Comparison of ENCODE assay signal across 33 mouse cellular contexts in the genomic region with DNA sequence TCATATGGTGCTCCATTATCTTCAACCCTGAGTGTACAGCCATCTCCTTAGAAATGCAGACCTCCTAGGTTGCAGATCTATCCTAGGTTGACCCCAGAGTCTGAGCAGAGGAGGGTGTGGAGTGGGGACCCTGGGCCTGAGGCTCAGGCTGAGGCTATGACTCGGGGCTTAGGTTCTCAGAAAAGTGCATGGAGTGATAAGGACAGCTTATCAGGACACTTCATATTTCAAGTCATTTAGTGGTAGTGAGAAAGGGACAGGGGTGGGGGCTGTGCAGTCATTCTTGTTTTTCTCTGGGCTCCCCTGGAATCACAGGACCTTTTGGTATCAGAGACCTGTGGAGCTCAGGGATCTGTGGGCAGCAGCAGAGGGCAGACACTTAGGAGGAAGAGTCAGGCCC. TPM values are rescaled to one million over a fixed set of nuclear protein-coding genes. Genes with fewer than 3 reads are reported as not detected.
DNase-seq lines count a peak whose midpoint lies in the region; ATAC-seq and TF ChIP-seq lines count a peak whose summit lies in the region.
"Had no signal": no experiment of that assay in that cellular context is flagged by ENCODE, and none has a peak within 500 bp of the region (broad histone marks: within the 10 kb centered on the region; RNA-seq: fewer than 3 reads in every experiment).

No protein-coding gene starts in this region.

- no peak overlapping the region for H3K4me3 ChIP-seq in stomach, embryonic 15.5 days (replicated peaks)
- H3K4me3 ChIP-seq in stomach, postnatal 0 days (ENCODE audit: low read depth, low read length), result no peak overlapping the region
- no peak overlapping the region for H3K4me3 ChIP-seq in liver, embryonic 15.5 days (replicated peaks)
- no peak overlapping the region for H3K4me3 ChIP-seq in hindbrain, embryonic 13.5 days
- H3K4me3 ChIP-seq: embryonic facial prominence, embryonic 15.5 days; forebrain, embryonic 12.5 days; hindbrain, embryonic 12.5 days; limb, embryonic 10.5 days; limb, embryonic 15.5 days; lung, embryonic 15.5 days had no signal

- no peak overlapping the region for H3K27ac ChIP-seq in stomach, embryonic 15.5 days
- no peak overlapping the region for H3K27ac ChIP-seq in stomach, postnatal 0 days (replicated peaks)
- no peak overlapping the region for H3K27ac ChIP-seq in liver, embryonic 15.5 days (replicated peaks)
- no peak overlapping the region for H3K27ac ChIP-seq in hindbrain, embryonic 13.5 days
- H3K27ac ChIP-seq: embryonic facial prominence, embryonic 15.5 days; forebrain, embryonic 12.5 days; hindbrain, embryonic 12.5 days; limb, embryonic 10.5 days; limb, embryonic 15.5 days; lung, embryonic 15.5 days had no signal

- TF ChIP-seq CTCF in stomach, postnatal 0 days (IDR thresholded peaks at IDR 0.05; ENCODE audit: low read depth), result no peak

- no peak for DNase-seq in stomach, postnatal 0 days (ENCODE audit: low spot score)
- no peak for DNase-seq in layer of hippocampus, adult 8-10 months (ENCODE audit: low spot score in 2 of 2)
- no peak for DNase-seq in gastrocnemius, adult 8-10 months (ENCODE audit: low spot score in 2 of 2)
- DNase-seq: adrenal gland, postnatal 10 days; B cell, adult 2 months; cerebellum, adult 11 months; cerebellum, adult 9-11 months; forebrain, postnatal 0 days; gastrocnemius, postnatal 10 days; heart, postnatal 36 days; kidney, adult 9 months; kidney, postnatal 10 days; midbrain, embryonic 14.5 days had no signal

- H3K27me3 ChIP-seq in stomach, embryonic 15.5 days (replicated peaks), result no peaks in the 10 kb centered on the region
- H3K27me3 ChIP-seq in stomach, postnatal 0 days (ENCODE audit: control insufficient read depth, insufficient read depth, low read length), result no peaks in the 10 kb centered on the region
- H3K27me3 ChIP-seq in liver, embryonic 15.5 days, result no peaks in the 10 kb centered on the region
- H3K27me3 ChIP-seq in hindbrain, embryonic 13.5 days, result no peaks in the 10 kb centered on the region
- H3K27me3 ChIP-seq: embryonic facial prominence, embryonic 15.5 days; forebrain, embryonic 12.5 days; hindbrain, embryonic 12.5 days; limb, embryonic 15.5 days; lung, embryonic 15.5 days; Patski had no signal

- no peak overlapping the region for H3K4me2 ChIP-seq in stomach, embryonic 15.5 days
- no peak overlapping the region for H3K4me2 ChIP-seq in stomach, postnatal 0 days (replicated peaks; ENCODE audit: low read depth)
- no peak overlapping the region for H3K4me2 ChIP-seq in liver, embryonic 15.5 days
- no peak overlapping the region for H3K4me2 ChIP-seq in hindbrain, embryonic 13.5 days
- H3K4me2 ChIP-seq: embryonic facial prominence, embryonic 15.5 days; forebrain, embryonic 12.5 days; heart, embryonic 11.5 days; hindbrain, embryonic 12.5 days; limb, embryonic 15.5 days; lung, embryonic 15.5 days had no signal

- no peaks in the 10 kb centered on the region for H3K36me3 ChIP-seq in stomach, embryonic 15.5 days
- H3K36me3 ChIP-seq in stomach, postnatal 0 days (ENCODE audit: control insufficient read depth, insufficient read depth, low read length), result no peaks in the 10 kb centered on the region
- no peaks in the 10 kb centered on the region for H3K36me3 ChIP-seq in liver, embryonic 15.5 days (replicated peaks)
- no peaks in the 10 kb centered on the region for H3K36me3 ChIP-seq in hindbrain, embryonic 13.5 days
- H3K36me3 ChIP-seq: embryonic facial prominence, embryonic 15.5 days; forebrain, embryonic 12.5 days; hindbrain, embryonic 12.5 days; limb, embryonic 10.5 days; limb, embryonic 15.5 days; lung, embryonic 15.5 days had no signal

- WGBS in stomach, embryonic 15.5 days, result 40% methylated on average over 1 of the region's 1 CpGs
- WGBS in stomach, postnatal 0 days, result 61% methylated on average over 1 of the region's 1 CpGs
- 8% methylated on average over 1 of the region's 1 CpGs for WGBS in liver, embryonic 15.5 days (ENCODE audit: insufficient replicate concordance)
- 95% methylated on average over 1 of the region's 1 CpGs for WGBS in hindbrain, embryonic 13.5 days

- H3K4me1 ChIP-seq in stomach, embryonic 15.5 days, result no peaks in the 10 kb centered on the region
- no peaks in the 10 kb centered on the region for H3K4me1 ChIP-seq in stomach, postnatal 0 days (replicated peaks; ENCODE audit: control insufficient read depth, insufficient read depth)
- H3K4me1 ChIP-seq in liver, embryonic 15.5 days (replicated peaks), result peaks cover 20% of the 10 kb centered on the region
- H3K4me1 ChIP-seq in hindbrain, embryonic 13.5 days (replicated peaks), result no peaks in the 10 kb centered on the region
- H3K4me1 ChIP-seq: embryonic facial prominence, embryonic 15.5 days; forebrain, embryonic 12.5 days; hindbrain, embryonic 12.5 days; limb, embryonic 10.5 days; limb, embryonic 15.5 days had no signal

- no peak overlapping the region for H3K9ac ChIP-seq in stomach, embryonic 15.5 days
- H3K9ac ChIP-seq in stomach, postnatal 0 days (ENCODE audit: low read length), result no peak overlapping the region
- no peak overlapping the region for H3K9ac ChIP-seq in liver, embryonic 15.5 days
- no peak overlapping the region for H3K9ac ChIP-seq in hindbrain, embryonic 13.5 days
- H3K9ac ChIP-seq: embryonic facial prominence, embryonic 15.5 days; forebrain, embryonic 12.5 days; forebrain, postnatal 0 days; hindbrain, embryonic 12.5 days; limb, embryonic 15.5 days; lung, embryonic 15.5 days had no signal

- 0 out of 2 replicates have a peak, but pooled peaks have one; percentile 10 for ATAC-seq in stomach, embryonic 15.5 days (ENCODE audit: insufficient read depth, low FRiP score, low read depth)
- ATAC-seq in stomach, postnatal 0 days (ENCODE audit: low FRiP score, low TSS enrichment), result no peak
- ATAC-seq in common myeloid progenitor, adult 5-6 weeks (replicated peaks; ENCODE audit: low read depth, poor library complexity, severe bottlenecking), result peak; percentile 19
- ATAC-seq in liver, embryonic 15.5 days (ENCODE audit: insufficient read depth), result peak; percentile 58
- ATAC-seq in hindbrain, embryonic 13.5 days (ENCODE audit: low FRiP score), result no peak
- ATAC-seq: forebrain, postnatal 0 days; intestine, postnatal 0 days; Patski had no signal

- no peak for TF ChIP-seq EP300 in stomach, postnatal 0 days (optimal IDR thresholded peaks at IDR 0.05)

- H3K9me3 ChIP-seq in stomach, embryonic 15.5 days, result no peaks in the 10 kb centered on the region
- no peaks in the 10 kb centered on the region for H3K9me3 ChIP-seq in stomach, postnatal 0 days (ENCODE audit: control insufficient read depth, low read length)
- H3K9me3 ChIP-seq in liver, embryonic 15.5 days (replicated peaks), result no peaks in the 10 kb centered on the region
- H3K9me3 ChIP-seq in hindbrain, embryonic 13.5 days, result no peaks in the 10 kb centered on the region
- H3K9me3 ChIP-seq: embryonic facial prominence, embryonic 15.5 days; forebrain, embryonic 12.5 days; hindbrain, embryonic 12.5 days; limb, embryonic 10.5 days; limb, embryonic 15.5 days; lung, embryonic 15.5 days had no signal

RNA-seq across cellular contexts. Expression of a gene that starts 2.0 kb away (rescaled TPM):
- 0.04 TPM in 2 replicates for polyA plus RNA-seq in stomach, embryonic 15.5 days (2015; fragmentation: Nextera tagmentation; extraction: Ambion mirVana)
- polyA plus RNA-seq in stomach, postnatal 0 days (2015; fragmentation: Nextera tagmentation; extraction: Ambion mirVana), result 0.04 TPM in 1 of 2 replicates, not detected in the other
- total RNA-seq in common myeloid progenitor, adult 5-6 weeks (2017), result not detected in 2 replicates
- 0.07 TPM in 2 replicates for polyA plus RNA-seq in liver, embryonic 15.5 days (2015; fragmentation: Nextera tagmentation; extraction: Ambion mirVana)
- 0.21 and 0.30 TPM in 2 replicates for polyA plus RNA-seq in hindbrain, embryonic 13.5 days (2015; fragmentation: Nextera tagmentation; extraction: Ambion mirVana)
- total RNA-seq in layer of hippocampus, adult 8-10 months (2022), result not detected
- total RNA-seq in gastrocnemius, adult 8-10 months (2022), result not detected
- total RNA-seq: adrenal gland, postnatal 10 days; forebrain, postnatal 0 days; gastrocnemius, postnatal 10 days; granulocyte monocyte progenitor cell, adult 5-6 weeks; heart, postnatal 36 days; layer of hippocampus, postnatal 14 days; left cerebral cortex, adult 8-10 months; monocyte, adult 5-6 weeks had no signal
- polyA plus RNA-seq: Patski; urinary bladder, adult 2 months had no signal

RNA-seq across cellular contexts. Expression of a gene that starts 4.6 kb away (rescaled TPM):
- 0.41 and 0.53 TPM in 2 replicates for polyA plus RNA-seq in stomach, embryonic 15.5 days (2015; fragmentation: Nextera tagmentation; extraction: Ambion mirVana)
- polyA plus RNA-seq in stomach, postnatal 0 days (2015; fragmentation: Nextera tagmentation; extraction: Ambion mirVana), result not detected in 2 replicates
- not detected in 2 replicates for total RNA-seq in common myeloid progenitor, adult 5-6 weeks (2017)
- polyA plus RNA-seq in liver, embryonic 15.5 days (2015; fragmentation: Nextera tagmentation; extraction: Ambion mirVana), result 0.23 and 0.46 TPM in 2 replicates
- 0.60 and 0.85 TPM in 2 replicates for polyA plus RNA-seq in hindbrain, embryonic 13.5 days (2015; fragmentation: Nextera tagmentation; extraction: Ambion mirVana)
- total RNA-seq in layer of hippocampus, adult 8-10 months (2022), result not detected
- not detected for total RNA-seq in gastrocnemius, adult 8-10 months (2022)
- total RNA-seq: adrenal gland, postnatal 10 days; forebrain, postnatal 0 days; gastrocnemius, postnatal 10 days; granulocyte monocyte progenitor cell, adult 5-6 weeks; heart, postnatal 36 days; layer of hippocampus, postnatal 14 days; left cerebral cortex, adult 8-10 months; monocyte, adult 5-6 weeks had no signal
- polyA plus RNA-seq: intestine, postnatal 0 days; Patski; urinary bladder, adult 2 months had no signal

RNA-seq across cellular contexts. Expression of a gene that starts 13.3 kb away (rescaled TPM):
- not detected in 2 replicates for polyA plus RNA-seq in stomach, embryonic 15.5 days (2015; fragmentation: Nextera tagmentation; extraction: Ambion mirVana)
- 0.04 TPM in 1 of 2 replicates, not detected in the other for polyA plus RNA-seq in stomach, postnatal 0 days (2015; fragmentation: Nextera tagmentation; extraction: Ambion mirVana)
- total RNA-seq in common myeloid progenitor, adult 5-6 weeks (2017), result not detected in 2 replicates
- not detected in 2 replicates for polyA plus RNA-seq in liver, embryonic 15.5 days (2015; fragmentation: Nextera tagmentation; extraction: Ambion mirVana)
- 0.14 and 0.19 TPM in 2 replicates for polyA plus RNA-seq in hindbrain, embryonic 13.5 days (2015; fragmentation: Nextera tagmentation; extraction: Ambion mirVana)
- not detected for total RNA-seq in layer of hippocampus, adult 8-10 months (2022)
- total RNA-seq in gastrocnemius, adult 8-10 months (2022), result not detected
- total RNA-seq: adrenal gland, postnatal 10 days; gastrocnemius, postnatal 10 days; granulocyte monocyte progenitor cell, adult 5-6 weeks; heart, postnatal 36 days; layer of hippocampus, postnatal 14 days; left cerebral cortex, adult 8-10 months; monocyte, adult 5-6 weeks had no signal
- polyA plus RNA-seq: embryonic facial prominence, embryonic 15.5 days; forebrain, embryonic 12.5 days; heart, embryonic 11.5 days; heart, embryonic 16.5 days; intestine, postnatal 0 days; lung, embryonic 15.5 days; Patski; urinary bladder, adult 2 months had no signal

RNA-seq across cellular contexts. Expression of a gene that starts 44.6 kb away (rescaled TPM):
- 133 and 138 TPM in 2 replicates for polyA plus RNA-seq in stomach, embryonic 15.5 days (2015; fragmentation: Nextera tagmentation; extraction: Ambion mirVana)
- 31.2 and 35.7 TPM in 2 replicates for polyA plus RNA-seq in stomach, postnatal 0 days (2015; fragmentation: Nextera tagmentation; extraction: Ambion mirVana)
- 809 and 867 TPM in 2 replicates for total RNA-seq in common myeloid progenitor, adult 5-6 weeks (2017)
- 171 and 180 TPM in 2 replicates for polyA plus RNA-seq in liver, embryonic 15.5 days (2015; fragmentation: Nextera tagmentation; extraction: Ambion mirVana)
- polyA plus RNA-seq in hindbrain, embryonic 13.5 days (2015; fragmentation: Nextera tagmentation; extraction: Ambion mirVana), result 58.6 and 59.2 TPM in 2 replicates
- total RNA-seq in layer of hippocampus, adult 8-10 months (2022), result 10 to 100 TPM; 10.7 to 12.0 (median 11.5) TPM
- 10 to 100 TPM; 16.9 to 19.9 (median 17.9) TPM for total RNA-seq in gastrocnemius, adult 8-10 months (2022)

RNA-seq across cellular contexts. Expression of a gene that starts 48.4 kb away (rescaled TPM):
- polyA plus RNA-seq in stomach, embryonic 15.5 days (2015; fragmentation: Nextera tagmentation; extraction: Ambion mirVana), result not detected in 2 replicates
- polyA plus RNA-seq in stomach, postnatal 0 days (2015; fragmentation: Nextera tagmentation; extraction: Ambion mirVana), result not detected in 2 replicates
- not detected in 2 replicates for total RNA-seq in common myeloid progenitor, adult 5-6 weeks (2017)
- not detected in 2 replicates for polyA plus RNA-seq in liver, embryonic 15.5 days (2015; fragmentation: Nextera tagmentation; extraction: Ambion mirVana)
- polyA plus RNA-seq in hindbrain, embryonic 13.5 days (2015; fragmentation: Nextera tagmentation; extraction: Ambion mirVana), result not detected in 2 replicates
- total RNA-seq in layer of hippocampus, adult 8-10 months (2022), result not detected
- total RNA-seq in gastrocnemius, adult 8-10 months (2022), result not detected
- total RNA-seq: adrenal gland, postnatal 10 days; forebrain, postnatal 0 days; gastrocnemius, postnatal 10 days; granulocyte monocyte progenitor cell, adult 5-6 weeks; heart, postnatal 36 days; layer of hippocampus, postnatal 14 days; left cerebral cortex, adult 8-10 months; monocyte, adult 5-6 weeks had no signal
- polyA plus RNA-seq: embryonic facial prominence, embryonic 15.5 days; forebrain, embryonic 12.5 days; forebrain, postnatal 0 days; heart, embryonic 11.5 days; heart, embryonic 16.5 days; hindbrain, embryonic 12.5 days; intestine, postnatal 0 days; limb, embryonic 10.5 days; limb, embryonic 15.5 days; lung, embryonic 15.5 days; midbrain, embryonic 14.5 days; neural tube, embryonic 14.5 days; Patski; urinary bladder, adult 2 months had no signal

Comparison
In these comparisons a context has a peak if more than half of its experiments do, and no peak if none do; other contexts are left out.
1. ATAC-seq: peak in stomach, embryonic 15.5 days (single experiment), common myeloid progenitor, adult 5-6 weeks (single experiment) and liver, embryonic 15.5 days (single experiment); none in stomach, postnatal 0 days (single experiment) and hindbrain, embryonic 13.5 days (single experiment).